Mouse (Mus musculus) brain, adult 10 weeks (tissue): ENCODE results near the gene Nptxr. TPM values are rescaled to one million over a fixed set of nuclear protein-coding genes. Genes with fewer than 3 reads are reported as not detected.

ENCODE experiments used
- polyA plus RNA-seq: library from polyadenylated mRNA; stranded (reverse); fragments of 350-450 nt; fragmentation: Illumina TruSeq; extraction: RNeasy Lipid Tissue Mini Kit (QIAGEN cat#74804); gene quantifications from one replicate; pipeline ENCODE4 v1.2.3, GENCODE M21; 2015; ENCODE audit warnings: low read depth, low replicate concordance

The Nptxr gene
- 308 TPM for polyA plus RNA-seq

GRCm38 (mm10) chr15:79804352-79805071 lies at the start of gene Nptxr:
Gene Nptxr (minus strand): TSS chr15:79804766.

DNA sequence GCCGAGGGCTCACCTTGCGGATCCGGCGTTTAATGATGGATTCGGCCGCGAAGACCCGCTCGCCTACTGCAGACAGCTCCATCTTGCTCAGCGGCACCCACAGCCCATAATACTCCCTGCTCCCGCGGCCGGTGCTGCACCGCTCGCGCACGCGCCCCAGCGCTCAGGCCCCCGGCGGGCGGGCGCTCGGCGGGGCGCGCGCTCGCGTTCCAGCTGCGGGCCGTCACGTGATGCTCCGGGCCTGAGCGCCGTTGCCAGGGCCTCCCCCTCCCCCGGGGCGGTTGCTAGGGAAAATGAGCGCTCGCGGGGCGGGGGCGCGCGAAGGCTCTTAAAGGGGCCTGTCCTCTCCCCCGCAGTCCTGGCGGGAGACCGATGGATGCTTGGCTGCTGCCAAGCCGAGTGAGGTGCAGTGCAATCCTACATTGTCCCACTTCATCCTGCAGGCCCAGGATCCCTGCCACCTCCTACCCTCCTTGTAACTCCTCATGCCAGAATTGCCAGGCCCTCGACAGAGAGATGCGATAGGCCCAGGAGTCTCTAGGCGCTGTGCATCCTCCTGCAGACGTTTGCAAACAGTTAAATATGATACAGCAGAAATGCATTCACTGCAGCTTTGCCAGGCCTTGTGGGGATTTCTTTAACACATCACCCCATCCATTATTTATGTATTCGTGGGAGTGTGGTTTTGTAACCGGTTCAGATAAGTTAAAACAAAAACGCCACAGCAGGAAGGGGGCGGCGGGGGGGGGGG lies 29.7 kb upstream of the Nptxr start, which contains the start of the genes Npcd and Cbx6:
TSS of gene Npcd (minus strand) at position 108 of the 751 bp plus-strand sequence.
TSS of gene Cbx6 (minus strand) at position 559 of the 751 bp plus-strand sequence.

DNA sequence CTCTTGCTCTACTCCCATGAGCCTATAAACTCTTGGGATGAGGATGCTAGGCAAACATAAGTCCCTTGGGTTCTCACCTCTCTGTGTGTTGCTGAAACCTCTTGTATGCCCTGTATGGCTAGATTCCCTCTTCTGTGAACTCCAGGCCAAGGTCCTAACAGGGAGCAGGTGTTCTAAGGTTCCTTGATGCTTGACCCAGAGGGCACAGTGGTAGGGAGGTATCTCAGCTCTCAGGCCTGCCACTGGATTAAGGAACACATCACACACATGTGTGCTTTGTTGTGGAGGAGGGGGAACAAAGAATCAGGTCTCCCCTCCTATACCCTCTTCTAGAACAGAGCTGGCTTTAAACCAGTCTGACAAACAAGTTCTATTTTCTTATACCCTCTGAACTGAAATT lies 26.8 kb downstream of the Nptxr start, which contains the start of gene Dnal4:
TSS of gene Dnal4 (minus strand) at position 101 of the 400 bp plus-strand sequence.

GRCm38 (mm10) chr15:79741921-79742705 lies 62.5 kb downstream of the Nptxr start, which contains the start of gene Sun2:
Gene Sun2 (minus strand): TSS chr15:79742536.

Other genes with a start within 250 kb of the Nptxr start
- 1.7 TPM for gene Dmc1, start 199.7 kb downstream of the Nptxr start, polyA plus RNA-seq
- gene Fam227a, start 145.8 kb downstream of the Nptxr start, polyA plus RNA-seq = 9.6 TPM
- 78.2 TPM for gene Cby1, start 145.6 kb downstream of the Nptxr start, polyA plus RNA-seq
- 171 TPM for gene Tomm22, start 133.9 kb downstream of the Nptxr start, polyA plus RNA-seq
- 63.9 TPM for gene Josd1, start 116.8 kb downstream of the Nptxr start, polyA plus RNA-seq
- 36.9 TPM for gene Gtpbp1, start 113.9 kb downstream of the Nptxr start, polyA plus RNA-seq
- 36.8 TPM for gene Sun2, start 62.2 kb downstream of the Nptxr start, polyA plus RNA-seq
- gene Dnal4, start 26.9 kb downstream of the Nptxr start, polyA plus RNA-seq = 61.1 TPM
- gene Npcd, start 29.5 kb upstream of the Nptxr start, polyA plus RNA-seq = 1.3 TPM
- 200 TPM for gene Cbx6, start 29.9 kb upstream of the Nptxr start, polyA plus RNA-seq
- 3.8 TPM for gene Apobec3, start 86.9 kb upstream of the Nptxr start, polyA plus RNA-seq
- 52.6 TPM for gene Cbx7, start 166.4 kb upstream of the Nptxr start, polyA plus RNA-seq
- gene Pdgfb, start 210.2 kb upstream of the Nptxr start, polyA plus RNA-seq = 17.7 TPM